Mouse (Mus musculus): ENCODE measurements at regions not wholly inside any gene's neighbourhood (a gene's known extent, or its start where the extent isn't known, plus 50 kb on each side); places are given as distances from the start of the nearest gene placed in this dataset.

DNA sequence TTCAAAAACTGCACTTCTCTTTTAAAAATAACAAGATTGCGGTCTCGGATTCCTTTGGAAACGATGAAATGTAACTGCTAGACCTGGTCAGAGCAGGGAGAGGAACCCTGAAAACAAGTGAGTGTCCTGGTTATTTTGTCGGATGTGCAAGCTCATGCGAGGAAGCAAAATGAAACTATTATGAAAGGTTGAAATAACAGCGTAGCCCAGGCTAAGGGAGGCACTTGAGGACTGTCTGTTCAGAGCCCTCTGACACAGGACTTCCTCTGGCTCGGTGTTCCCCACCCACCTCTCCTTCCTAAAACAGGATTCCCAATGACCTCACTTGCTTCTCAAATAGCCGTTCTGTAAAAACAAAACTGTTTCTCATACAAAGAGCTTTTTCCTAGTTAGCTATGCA lies 51.3 kb upstream of the S1pr1 start:
- ATAC-seq (ENCODE audit: low read depth): no peak
- H3K4me1 ChIP-seq (replicated peaks): no peaks in the 10 kb centered on the region
- 82% methylated on average over 8 of the region's 8 CpGs for WGBS

DNA sequence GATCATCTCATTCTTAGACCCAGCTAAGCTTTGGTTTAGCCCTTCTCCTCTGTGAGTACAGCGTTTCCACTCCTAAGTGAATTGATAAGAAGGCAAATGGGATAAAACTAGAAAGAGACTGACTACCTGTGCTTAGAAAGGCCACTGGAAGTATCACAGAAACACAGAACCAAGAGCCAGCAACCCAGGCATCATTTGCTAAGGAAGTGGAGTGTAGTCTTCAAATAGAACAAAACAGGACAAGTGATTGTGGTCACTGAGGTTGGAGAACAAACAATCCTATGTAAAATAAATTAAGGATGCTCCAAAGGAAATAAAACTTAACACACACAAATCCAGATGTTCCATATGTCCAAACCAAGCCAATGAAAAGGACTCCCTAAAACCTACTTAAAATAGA lies 53.4 kb upstream of the S1pr1 start:
- ATAC-seq (ENCODE audit: low read depth): no peak
- 94% methylated on average over 1 of the region's 1 CpGs for WGBS
- H3K27ac ChIP-seq (replicated peaks): no peak overlapping the region
- H3K4me3 ChIP-seq: no peak overlapping the region
- H3K4me2 ChIP-seq: no peak overlapping the region
- H3K36me3 ChIP-seq: no peaks in the 10 kb centered on the region
- H3K27me3 ChIP-seq: no peaks in the 10 kb centered on the region
- no peaks in the 10 kb centered on the region for H3K4me1 ChIP-seq (replicated peaks)
- H3K9me3 ChIP-seq: no peaks in the 10 kb centered on the region
- H3K9ac ChIP-seq: no peak overlapping the region

More for the DNA sequence above, 51.3 kb upstream of the S1pr1 start:
- H3K9ac ChIP-seq: no peak overlapping the region
- no peak overlapping the region for H3K4me3 ChIP-seq
- H3K27me3 ChIP-seq: no peaks in the 10 kb centered on the region
- no peaks in the 10 kb centered on the region for H3K9me3 ChIP-seq
- H3K27ac ChIP-seq (replicated peaks): peak overlapping the region; percentile 15; the same call in 1 of the 2 replicates
- H3K4me2 ChIP-seq: no peak overlapping the region
- no peaks in the 10 kb centered on the region for H3K36me3 ChIP-seq

DNA sequence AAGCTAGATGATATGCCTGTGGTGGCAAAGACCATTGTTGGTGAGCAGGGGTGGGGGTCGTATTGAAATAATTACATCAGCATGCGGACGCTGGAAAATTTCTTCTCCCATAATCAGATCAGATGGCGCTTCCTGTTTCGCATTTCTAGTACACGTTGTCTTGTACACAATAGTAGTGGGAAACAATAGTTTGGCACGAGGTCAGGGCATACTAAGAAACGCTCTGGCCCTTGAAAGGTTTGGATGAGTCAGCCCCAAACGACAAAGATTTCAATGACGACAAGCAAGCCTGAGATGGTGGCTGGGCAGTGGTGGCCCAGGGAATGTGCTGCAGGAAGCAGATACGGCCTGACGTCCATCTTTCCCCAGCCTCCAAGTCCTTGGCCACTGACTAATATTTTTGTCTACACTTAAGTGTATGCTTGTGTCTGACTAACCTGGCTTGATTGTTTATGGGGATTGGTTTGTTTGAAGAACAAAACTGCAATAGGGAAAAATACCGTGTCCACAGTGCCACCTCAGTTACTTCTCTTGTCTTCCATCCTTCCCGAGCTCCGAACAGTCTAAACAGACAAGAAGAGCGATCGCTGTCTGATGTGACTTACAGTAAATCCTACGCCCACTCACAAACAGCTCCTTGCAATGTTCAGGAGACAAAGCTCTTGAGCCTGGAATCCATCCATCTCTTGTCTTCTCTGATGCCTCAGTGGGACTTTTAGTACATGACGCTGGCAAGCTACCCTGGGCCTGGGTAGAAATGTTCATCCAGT lies 54.1 kb upstream of the S1pr1 start:
- Histone ChIP-seq H3K4me1 (replicated peaks) (no peaks in the 10 kb centered on the region), H3K4me3 (no peak overlapping the region), H3K36me3 (no peaks in the 10 kb centered on the region), H3K4me2 (no peak overlapping the region), H3K9me3 (no peaks in the 10 kb centered on the region), H3K27ac (replicated peaks) (no peak overlapping the region), H3K27me3 (no peaks in the 10 kb centered on the region), H3K9ac (no peak overlapping the region)
- no peak for ATAC-seq (ENCODE audit: low read depth)
- 82% methylated on average over 19 of the region's 19 CpGs for WGBS

- no peak for ATAC-seq (ENCODE audit: low read depth)
- Histone ChIP-seq H3K27me3 (no peaks in the 10 kb centered on the region), H3K9ac (no peak overlapping the region), H3K4me3 (no peak overlapping the region), H3K27ac (replicated peaks) (no peak overlapping the region), H3K4me1 (replicated peaks) (peaks cover 11% of the 10 kb centered on the region; the same call in 1 of the 2 replicates), H3K9me3 (no peaks in the 10 kb centered on the region), H3K36me3 (no peaks in the 10 kb centered on the region), H3K4me2 (no peak overlapping the region)
- 85% methylated on average over 5 of the region's 5 CpGs for WGBS
Observed at GRCm38 (mm10) chr3:115772676-115773075, 57.8 kb upstream of the S1pr1 start.

GRCm38 (mm10) chr3:115774321-115774720 lies 59.4 kb upstream of the S1pr1 start:
- peaks cover 11% of the 10 kb centered on the region; the same call in 1 of the 2 replicates for H3K4me1 ChIP-seq (replicated peaks)
- H3K9me3 ChIP-seq: no peaks in the 10 kb centered on the region
- no peaks in the 10 kb centered on the region for H3K27me3 ChIP-seq
- peak overlapping the region; percentile 40 for H3K4me2 ChIP-seq
- peak overlapping the region; percentile 54; the same call in 1 of the 2 replicates for H3K27ac ChIP-seq (replicated peaks)
- no peaks in the 10 kb centered on the region for H3K36me3 ChIP-seq
- H3K9ac ChIP-seq: 0 out of 2 replicates have a peak overlapping the region, but pooled peaks have one; percentile 17
- ATAC-seq (ENCODE audit: low read depth): peak; percentile 87
- H3K4me3 ChIP-seq: no peak overlapping the region
- WGBS: 43% methylated on average over 8 of the region's 8 CpGs

DNA sequence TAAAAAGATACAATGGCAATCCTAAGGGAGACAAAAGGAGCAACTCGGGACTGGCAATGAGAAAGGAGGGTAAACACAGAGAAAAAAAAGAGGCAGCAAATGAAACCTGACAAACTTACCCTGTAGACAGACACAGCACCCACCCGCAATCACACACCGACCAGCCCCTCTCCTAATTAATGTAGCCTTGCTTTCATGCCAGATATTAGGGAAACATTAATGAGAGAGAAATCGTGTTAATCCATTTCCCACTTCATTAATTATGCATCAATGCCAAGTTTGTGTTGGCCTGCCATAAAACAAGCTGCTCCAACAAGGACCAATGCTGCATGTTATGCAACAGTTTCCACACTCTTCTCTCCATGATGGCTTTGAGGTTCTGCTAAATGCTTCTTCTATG lies 59.9 kb upstream of the S1pr1 start:
- H3K36me3 ChIP-seq: no peaks in the 10 kb centered on the region
- H3K4me1 ChIP-seq (replicated peaks): peaks cover 11% of the 10 kb centered on the region; the same call in 1 of the 2 replicates
- WGBS: 35% methylated on average over 4 of the region's 4 CpGs
- no peaks in the 10 kb centered on the region for H3K27me3 ChIP-seq
- peak overlapping the region; percentile 54; the same call in 1 of the 2 replicates for H3K27ac ChIP-seq (replicated peaks)
- 0 out of 2 replicates have a peak overlapping the region, but pooled peaks have one; percentile 17 for H3K9ac ChIP-seq
- no peaks in the 10 kb centered on the region for H3K9me3 ChIP-seq
- H3K4me2 ChIP-seq: peak overlapping the region; percentile 40
- no peak overlapping the region for H3K4me3 ChIP-seq
- ATAC-seq (ENCODE audit: low read depth): peak; percentile 77

- WGBS: 88% methylated on average over 10 of the region's 10 CpGs
Observed at GRCm38 (mm10) chr3:115779144-115779890, 64.4 kb upstream of the S1pr1 start.

DNA sequence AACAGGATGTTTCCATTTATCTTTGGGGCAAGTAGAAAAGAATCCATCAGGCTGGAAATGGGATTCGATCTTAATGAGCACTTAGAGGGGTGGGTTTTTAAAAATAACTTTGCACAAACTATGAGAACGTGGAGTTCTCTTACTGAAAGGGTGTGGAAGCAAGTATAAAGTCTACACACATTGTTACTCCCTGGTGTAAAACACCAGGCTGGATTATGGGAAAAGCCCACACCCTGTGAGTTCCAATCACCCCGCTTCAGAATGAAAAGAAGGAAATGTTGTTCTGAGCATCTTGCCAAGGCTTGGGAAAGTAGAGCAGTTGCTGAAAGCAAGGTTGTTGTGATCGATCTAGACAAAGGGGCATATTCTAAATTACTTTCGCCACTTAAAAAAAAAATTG lies 65.0 kb upstream of the S1pr1 start:
- ATAC-seq (ENCODE audit: low read depth): no peak
- no peaks in the 10 kb centered on the region for H3K27me3 ChIP-seq
- H3K9me3 ChIP-seq: no peaks in the 10 kb centered on the region
- H3K27ac ChIP-seq (replicated peaks): no peak overlapping the region
- no peaks in the 10 kb centered on the region for H3K36me3 ChIP-seq
- 87% methylated on average over 5 of the region's 5 CpGs for WGBS
- no peak overlapping the region for H3K4me2 ChIP-seq
- no peak overlapping the region for H3K4me3 ChIP-seq
- H3K4me1 ChIP-seq (replicated peaks): peaks cover 9% of the 10 kb centered on the region; the same call in 1 of the 2 replicates
- no peak overlapping the region for H3K9ac ChIP-seq

More at GRCm38 (mm10) chr3:115779144-115779890, 64.4 kb upstream of the S1pr1 start:
- no peak overlapping the region for H3K9ac ChIP-seq
- H3K4me1 ChIP-seq (replicated peaks): peaks cover 15% of the 10 kb centered on the region; the same call in 1 of the 2 replicates
- H3K27ac ChIP-seq (replicated peaks): no peak overlapping the region
- H3K9me3 ChIP-seq: no peaks in the 10 kb centered on the region
- H3K4me3 ChIP-seq: no peak overlapping the region
- ATAC-seq (ENCODE audit: low read depth): no peak
- H3K36me3 ChIP-seq: no peaks in the 10 kb centered on the region
- no peak overlapping the region for H3K4me2 ChIP-seq
- no peaks in the 10 kb centered on the region for H3K27me3 ChIP-seq

DNA sequence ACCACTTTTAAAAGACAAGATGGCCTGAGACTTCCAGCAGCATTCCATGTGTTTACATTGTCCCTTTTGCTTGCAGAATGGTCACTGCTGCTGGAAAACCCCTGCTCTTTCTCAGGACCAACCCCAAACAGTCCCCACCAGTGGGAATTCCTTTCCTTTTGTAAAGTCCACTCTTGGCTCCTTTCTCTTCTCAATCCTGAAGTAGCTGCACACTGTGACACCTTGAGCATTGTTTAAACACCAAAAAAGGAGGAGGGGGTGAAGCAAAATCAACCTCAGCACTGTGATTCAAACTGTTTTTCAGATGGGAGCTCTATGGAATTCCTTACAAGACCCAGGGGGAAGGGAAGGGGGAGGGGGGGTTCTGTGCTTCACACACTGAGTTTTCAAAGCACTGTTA lies 67.9 kb upstream of the S1pr1 start:
- Histone ChIP-seq H3K27ac (replicated peaks) (no peak overlapping the region), H3K4me2 (no peak overlapping the region), H3K4me3 (no peak overlapping the region), H3K9ac (no peak overlapping the region), H3K36me3 (no peaks in the 10 kb centered on the region), H3K27me3 (no peaks in the 10 kb centered on the region), H3K9me3 (no peaks in the 10 kb centered on the region), H3K4me1 (replicated peaks) (peaks cover 8% of the 10 kb centered on the region; the same call in 1 of the 2 replicates)
- ATAC-seq (ENCODE audit: low read depth): no peak

DNA sequence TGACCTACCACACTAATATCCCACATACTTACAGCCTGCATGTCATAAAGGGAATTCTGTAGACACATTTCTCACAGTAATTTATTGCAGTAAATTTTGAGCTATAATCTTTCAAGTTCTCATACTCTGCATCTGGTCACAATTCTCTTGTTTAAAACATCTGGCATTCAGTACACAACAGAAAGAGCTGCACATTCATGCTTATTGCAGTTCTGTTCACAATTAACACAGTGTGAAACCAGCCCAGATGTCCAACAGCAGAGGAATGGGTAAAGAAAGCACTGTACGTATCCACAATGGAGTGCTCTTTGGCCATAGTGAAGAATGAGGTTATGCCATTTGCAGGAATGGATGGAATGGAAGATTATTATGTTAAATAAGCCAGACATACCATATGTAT lies 72.5 kb upstream of the S1pr1 start:
- WGBS: 80% methylated on average over 1 of the region's 1 CpGs
- ATAC-seq (ENCODE audit: low read depth): no peak
- no peak overlapping the region for H3K4me3 ChIP-seq
- H3K4me1 ChIP-seq (replicated peaks): no peaks in the 10 kb centered on the region
- H3K36me3 ChIP-seq: no peaks in the 10 kb centered on the region
- H3K4me2 ChIP-seq: no peak overlapping the region
- H3K27ac ChIP-seq (replicated peaks): no peak overlapping the region
- H3K9ac ChIP-seq: no peak overlapping the region
- no peaks in the 10 kb centered on the region for H3K27me3 ChIP-seq
- no peaks in the 10 kb centered on the region for H3K9me3 ChIP-seq

DNA sequence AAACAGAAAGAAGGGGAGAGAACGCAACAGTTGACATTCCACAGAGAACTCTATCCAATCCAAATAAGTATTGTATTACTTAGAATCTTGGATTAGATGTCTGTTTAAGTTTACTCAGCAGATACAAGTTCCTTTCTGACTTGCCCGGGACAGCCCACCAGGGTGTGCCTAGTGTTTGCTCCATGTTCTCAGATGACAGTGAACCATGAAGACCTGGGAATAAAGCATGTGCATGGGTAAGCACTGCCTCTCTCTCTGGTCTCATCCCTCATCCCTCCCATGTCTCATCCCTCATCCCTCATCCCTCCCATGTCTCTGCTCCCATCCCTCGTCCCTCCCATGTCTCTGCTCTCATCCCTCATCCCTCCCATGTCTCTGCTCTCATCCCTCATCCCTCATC lies 73.7 kb upstream of the S1pr1 start:
- Histone ChIP-seq H3K4me2 (no peak overlapping the region), H3K4me3 (no peak overlapping the region), H3K27ac (replicated peaks) (no peak overlapping the region), H3K4me1 (replicated peaks) (no peaks in the 10 kb centered on the region), H3K36me3 (no peaks in the 10 kb centered on the region), H3K9me3 (no peaks in the 10 kb centered on the region), H3K9ac (no peak overlapping the region), H3K27me3 (no peaks in the 10 kb centered on the region)
- WGBS: 88% methylated on average over 3 of the region's 3 CpGs
- ATAC-seq (ENCODE audit: low read depth): no peak

GRCm38 (mm10) chr3:115789063-115789462 lies 74.2 kb upstream of the S1pr1 start:
- Histone ChIP-seq H3K4me3 (no peak overlapping the region), H3K4me1 (replicated peaks) (no peaks in the 10 kb centered on the region), H3K27me3 (no peaks in the 10 kb centered on the region), H3K27ac (replicated peaks) (no peak overlapping the region), H3K9ac (no peak overlapping the region), H3K36me3 (no peaks in the 10 kb centered on the region), H3K4me2 (no peak overlapping the region), H3K9me3 (no peaks in the 10 kb centered on the region)
- WGBS: 87% methylated on average over 6 of the region's 6 CpGs
- ATAC-seq (ENCODE audit: low read depth): no peak

Data from neural tube, embryonic 13.5 days (tissue).